Mouse (Mus musculus) MEL (cell line): ENCODE results near the gene Cpm. TPM values are rescaled to one million over a fixed set of nuclear protein-coding genes. Genes with fewer than 3 reads are reported as not detected.

Experiments
- DNase-seq: peaks from one replicate; pipeline ENCODE4 v3.0.0; 2011; ENCODE audit warnings: low read depth, low spot score
- H3K27ac ChIP-seq: 2 replicates; pipeline ENCODE4 v1.5.1; 2012; ENCODE audit warnings: low read depth, mild to moderate bottlenecking, control low read depth, low read length, moderate library complexity; ENCODE audit not compliant: control insufficient read depth
- H3K27me3 ChIP-seq, 2 experiments: fragments of 150-350 bp in 1 of 2; sonication (generic) in 1 of 2; 2 replicates each; pipeline ENCODE4 v1.6.1; 2012; ENCODE audit warnings: low read length in 2 of 2, mild to moderate bottlenecking in 2 of 2, improper control_type of control experiment in 1 of 2, moderate library complexity in 1 of 2; ENCODE audit not compliant: insufficient read depth in 2 of 2, control insufficient read depth in 1 of 2
- H3K36me3 ChIP-seq, 2 experiments: 2 replicates each; pipeline ENCODE4 v1.6.1; 2012 to 2014; ENCODE audit warnings: low read length in 2 of 2, improper control_type of control experiment in 1 of 2, inconsistent platforms in 1 of 2, mild to moderate bottlenecking in 1 of 2; ENCODE audit not compliant: insufficient read depth in 2 of 2, control insufficient read depth in 1 of 2
- H3K4me1 ChIP-seq, 2 experiments: fragments of 150-350 bp in 1 of 2; sonication (generic) in 1 of 2; 2 replicates each; pipeline ENCODE4 v1.6.1; 2012; ENCODE audit warnings: low read length in 2 of 2, improper control_type of control experiment in 1 of 2, mild to moderate bottlenecking in 1 of 2; ENCODE audit not compliant: insufficient read depth in 2 of 2, control insufficient read depth in 1 of 2
- H3K4me3 ChIP-seq, 2 experiments: fragments of 150-350 bp in 1 of 2; sonication (generic) in 1 of 2; 2 replicates each; pipeline ENCODE4 v1.5.1; 2012; ENCODE audit warnings: low read depth in 2 of 2, low read length in 2 of 2, mild to moderate bottlenecking in 2 of 2, moderate library complexity in 2 of 2, control low read depth in 1 of 2, improper control_type of control experiment in 1 of 2; ENCODE audit not compliant: control insufficient read depth in 1 of 2, insufficient read depth in 1 of 2
- H3K79me2 ChIP-seq: 2 replicates; pipeline ENCODE4 v1.6.1; 2012; ENCODE audit warnings: mild to moderate bottlenecking, low read length, moderate library complexity; ENCODE audit not compliant: control insufficient read depth, poor library complexity, insufficient read depth
- H3K9ac ChIP-seq: 2 replicates; pipeline ENCODE4 v1.6.1; 2012; ENCODE audit warnings: low read depth, mild to moderate bottlenecking, control low read depth, low read length, moderate library complexity; ENCODE audit not compliant: control insufficient read depth, poor library complexity, severe bottlenecking
- H3K9me3 ChIP-seq: fragments of 150-350 bp; sonication (generic); replicated peaks from 2 replicates; pipeline ENCODE4 v1.6.1; 2012; ENCODE audit warnings: mild to moderate bottlenecking, low read length, improper control_type of control experiment, moderate library complexity; ENCODE audit not compliant: insufficient read depth
- BHLHE40 ChIP-seq: IDR thresholded peaks from 2 replicates; pipeline ENCODE4 v1.6.1; 2012; ENCODE audit warnings: low read depth, mild to moderate bottlenecking, inconsistent platforms, low read length, improper control_type of control experiment, borderline replicate concordance
- CHD1 ChIP-seq: IDR thresholded peaks from 2 replicates; pipeline ENCODE4 v1.6.1; 2012; ENCODE audit warnings: low read depth, mild to moderate bottlenecking, inconsistent platforms, low read length, improper control_type of control experiment
- CHD2 ChIP-seq: IDR thresholded peaks from 2 replicates; pipeline ENCODE4 v1.6.1; 2011; ENCODE audit warnings: low read length, improper control_type of control experiment
- CTCF ChIP-seq, 3 experiments: IDR thresholded peaks in 2 of 3; conservative IDR thresholded peaks in 1 of 3; 2 replicates each; pipeline ENCODE4 v1.5.1; 2011 to 2012; ENCODE audit warnings: low read length in 3 of 3, low read depth in 2 of 3, mild to moderate bottlenecking in 2 of 3, improper control_type of control experiment in 1 of 3, inconsistent platforms in 1 of 3, mixed read lengths in 1 of 3, moderate library complexity in 1 of 3; ENCODE audit not compliant: control insufficient read depth in 1 of 3, insufficient read depth in 1 of 3, poor library complexity in 1 of 3, severe bottlenecking in 1 of 3
- ELF1 ChIP-seq: IDR thresholded peaks from 2 replicates; pipeline ENCODE4 v1.6.1; 2014; ENCODE audit warnings: low read depth, mild to moderate bottlenecking, inconsistent platforms, low read length, improper control_type of control experiment, moderate library complexity
- EP300 ChIP-seq, 2 experiments: IDR thresholded peaks; 2 replicates each; pipeline ENCODE4 v1.6.1; 2011; ENCODE audit warnings: improper control_type of control experiment in 2 of 2, low read length in 2 of 2, low read depth in 1 of 2, mild to moderate bottlenecking in 1 of 2
- GATA1 ChIP-seq: IDR thresholded peaks from 2 replicates; pipeline ENCODE4 v1.6.1; 2011; ENCODE audit warnings: low read depth, low read length, improper control_type of control experiment
- HCFC1 ChIP-seq: IDR thresholded peaks from 2 replicates; pipeline ENCODE4 v1.6.1; 2012; ENCODE audit warnings: low read depth, mild to moderate bottlenecking, inconsistent platforms, low read length, improper control_type of control experiment, moderate library complexity
- MAFK ChIP-seq: IDR thresholded peaks from 2 replicates; pipeline ENCODE4 v1.6.1; 2011; ENCODE audit warnings: low read depth, mild to moderate bottlenecking, low read length, improper control_type of control experiment, borderline replicate concordance
- MXI1 ChIP-seq: IDR thresholded peaks from 2 replicates; pipeline ENCODE4 v1.6.1; 2011; ENCODE audit warnings: mild to moderate bottlenecking, low read depth, low read length, improper control_type of control experiment
- MYB ChIP-seq: IDR thresholded peaks from 2 replicates; pipeline ENCODE4 v1.6.1; 2011; ENCODE audit warnings: mild to moderate bottlenecking, low read depth, low read length, improper control_type of control experiment
- MYC ChIP-seq: IDR thresholded peaks from 2 replicates; pipeline ENCODE4 v1.6.1; 2011; ENCODE audit warnings: low read depth, mild to moderate bottlenecking, low read length, improper control_type of control experiment, moderate library complexity
- NRF1 ChIP-seq: IDR thresholded peaks from 2 replicates; pipeline ENCODE4 v1.6.1; 2014; ENCODE audit warnings: low read depth, mild to moderate bottlenecking, inconsistent platforms, low read length, improper control_type of control experiment, moderate library complexity; ENCODE audit not compliant: poor library complexity, insufficient read depth, severe bottlenecking
- POLR2A ChIP-seq, 2 experiments: IDR thresholded peaks; 2 replicates each; pipeline ENCODE4 v1.6.1; 2011 to 2012; ENCODE audit warnings: low read length in 2 of 2, mild to moderate bottlenecking in 2 of 2, control low read depth in 1 of 2, improper control_type of control experiment in 1 of 2, low read depth in 1 of 2, moderate library complexity in 1 of 2; ENCODE audit not compliant: control insufficient read depth in 1 of 2, insufficient read depth in 1 of 2, poor library complexity in 1 of 2
- POLR2AphosphoS2 ChIP-seq: IDR thresholded peaks from 2 replicates; pipeline ENCODE4 v1.6.1; 2011; ENCODE audit warnings: low read length, improper control_type of control experiment
- POLR2AphosphoS5 ChIP-seq: IDR thresholded peaks from 2 replicates; pipeline ENCODE4 v1.6.1; 2012; ENCODE audit warnings: low read depth, borderline replicate concordance, mild to moderate bottlenecking, inconsistent platforms, low read length, moderate library complexity, mixed read lengths
- RAD21 ChIP-seq: IDR thresholded peaks from 2 replicates; pipeline ENCODE4 v1.6.1; 2011; ENCODE audit warnings: mild to moderate bottlenecking, low read depth, low read length, improper control_type of control experiment
- RCOR1 ChIP-seq: IDR thresholded peaks from 2 replicates; pipeline ENCODE4 v1.6.1; 2012; ENCODE audit warnings: low read depth, mild to moderate bottlenecking, inconsistent platforms, low read length, improper control_type of control experiment
- SMC3 ChIP-seq: IDR thresholded peaks from 2 replicates; pipeline ENCODE4 v1.6.1; 2011; ENCODE audit warnings: low read depth, low read length, improper control_type of control experiment
- TAL1 ChIP-seq: IDR thresholded peaks from 2 replicates; pipeline ENCODE4 v1.6.1; 2012; ENCODE audit warnings: mild to moderate bottlenecking, inconsistent platforms, low read length, moderate library complexity, mixed read lengths
- TCF12 ChIP-seq: IDR thresholded peaks from 2 replicates; pipeline ENCODE4 v1.6.1; 2014; ENCODE audit warnings: low read depth, mild to moderate bottlenecking, inconsistent platforms, low read length, improper control_type of control experiment, moderate library complexity
- UBTF ChIP-seq: IDR thresholded peaks from 2 replicates; pipeline ENCODE4 v1.6.1; 2012; ENCODE audit warnings: low read depth, mild to moderate bottlenecking, inconsistent platforms, low read length, improper control_type of control experiment, moderate library complexity, borderline replicate concordance; ENCODE audit not compliant: insufficient read depth
- USF1 ChIP-seq: IDR thresholded peaks from 2 replicates; pipeline ENCODE4 v1.6.1; 2014; ENCODE audit warnings: low read depth, mild to moderate bottlenecking, inconsistent platforms, low read length, improper control_type of control experiment, moderate library complexity
- USF2 ChIP-seq, 2 experiments: IDR thresholded peaks; 2 replicates each; pipeline ENCODE4 v1.6.1; 2011 to 2012; ENCODE audit warnings: improper control_type of control experiment in 2 of 2, low read length in 2 of 2, borderline replicate concordance in 1 of 2, inconsistent platforms in 1 of 2, low read depth in 1 of 2, mild to moderate bottlenecking in 1 of 2; ENCODE audit not compliant: insufficient read depth in 1 of 2
- ZC3H11A ChIP-seq: IDR thresholded peaks from 2 replicates; pipeline ENCODE4 v1.6.1; 2012; ENCODE audit warnings: low read depth, mild to moderate bottlenecking, inconsistent platforms, low read length, improper control_type of control experiment
- ZKSCAN1 ChIP-seq: IDR thresholded peaks from 2 replicates; pipeline ENCODE4 v1.6.1; 2012; ENCODE audit warnings: low read depth, mild to moderate bottlenecking, inconsistent platforms, low read length, improper control_type of control experiment, moderate library complexity
- ZMIZ1 ChIP-seq: IDR thresholded peaks from 2 replicates; pipeline ENCODE4 v1.6.1; 2012; ENCODE audit warnings: low read depth, mild to moderate bottlenecking, inconsistent platforms, low read length, improper control_type of control experiment, moderate library complexity
- polyA plus RNA-seq, 2 experiments: library from polyadenylated mRNA; stranded (reverse) in 1 of 2; unstranded in 1 of 2; fragments of >175 nt in 1 of 2; fragments of >200 nt in 1 of 2; gene quantifications; 2 replicates each; pipeline versions ENCODE4 v1.2.1 to v1.2.4; 2012; ENCODE audit warnings: low replicate concordance in 2 of 2, low read depth in 1 of 2; ENCODE audit not compliant: insufficient read length in 2 of 2, insufficient read depth in 1 of 2, missing spikeins in 1 of 2
- total RNA-seq: library from RNA; depleted of rRNA; stranded (reverse); fragments of 300-350 nt; gene quantifications from 2 replicates; pipeline ENCODE4 v1.2.3, GENCODE M21; 2012

The Cpm gene
- total and polyA plus RNA-seq, 3 experiments = 0.04 to 0.40 TPM; not detected in 1

DNA sequence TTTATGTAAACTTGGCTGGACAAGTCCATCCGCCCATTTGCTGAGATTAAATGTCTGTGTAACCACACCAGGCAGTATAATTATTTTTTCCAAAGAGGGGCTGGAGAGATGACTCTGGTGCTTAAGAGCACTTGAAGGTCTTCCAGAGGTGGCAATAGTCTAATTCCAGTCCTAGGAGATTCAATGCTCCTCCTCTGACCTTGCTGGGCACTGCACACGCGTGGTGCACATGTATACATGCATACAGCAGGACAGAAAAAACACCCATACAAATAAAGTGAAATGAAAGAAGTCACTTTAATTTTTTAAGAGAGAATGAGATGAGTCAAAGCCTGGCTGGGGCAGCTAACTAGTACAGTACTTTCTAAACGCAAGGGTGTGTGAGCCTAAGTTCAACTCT is 70.6 kb downstream of the Cpm start:
- H3K36me3 ChIP-seq = peaks cover 0 to 49% of the 10 kb centered on the region in 2 experiments; a peak in 2 of 4 replicates
- H3K9ac ChIP-seq = no peak overlapping the region
- H3K79me2 ChIP-seq = 0 out of 2 replicates have a peak, but pooled peaks cover 1% of the 10 kb centered on the region
- no peak overlapping the region for H3K27ac ChIP-seq
- DNase-seq = no peak
- TF ChIP-seq MYC = no peak
- TF ChIP-seq ELF1 = no peak
- no peak for TF ChIP-seq HCFC1
- no peak for TF ChIP-seq RCOR1
- TF ChIP-seq USF2 (IDR thresholded peaks at IDR 0.05; ENCODE audit: borderline replicate concordance in 1 of 2, insufficient read depth in 1 of 2, low read depth in 1 of 2, low read length in 2 of 2) = no peak
- TF ChIP-seq GATA1 = no peak
- TF ChIP-seq CHD1 = no peak
- no peak for TF ChIP-seq USF1
- TF ChIP-seq ZC3H11A = no peak
- no peak for TF ChIP-seq CTCF (IDR thresholded peaks at IDR 0.05 in 2 of 3, conservative IDR thresholded peaks at IDR 0.05 in 1 of 3; ENCODE audit: control insufficient read depth in 1 of 3, insufficient read depth in 1 of 3, low read depth in 2 of 3, low read length in 3 of 3, poor library complexity in 1 of 3, severe bottlenecking in 1 of 3)
- no peak for TF ChIP-seq SMC3
- no peak for TF ChIP-seq CHD2
- TF ChIP-seq MXI1 = no peak
- no peak for TF ChIP-seq POLR2AphosphoS2
- no peak for TF ChIP-seq MAFK
- TF ChIP-seq MYB = no peak
- no peak for TF ChIP-seq ZKSCAN1
- no peak for TF ChIP-seq RAD21
- TF ChIP-seq EP300 (IDR thresholded peaks at IDR 0.05; ENCODE audit: low read depth in 1 of 2, low read length in 2 of 2) = no peak
- TF ChIP-seq TCF12 = no peak
- TF ChIP-seq, all 39 proteins: peak for 0
- no peaks in the 10 kb centered on the region for H3K4me1 ChIP-seq
- no peaks in the 10 kb centered on the region for H3K9me3 ChIP-seq
- H3K27me3 ChIP-seq = no peaks in the 10 kb centered on the region
- H3K4me3 ChIP-seq = no peak overlapping the region

DNA sequence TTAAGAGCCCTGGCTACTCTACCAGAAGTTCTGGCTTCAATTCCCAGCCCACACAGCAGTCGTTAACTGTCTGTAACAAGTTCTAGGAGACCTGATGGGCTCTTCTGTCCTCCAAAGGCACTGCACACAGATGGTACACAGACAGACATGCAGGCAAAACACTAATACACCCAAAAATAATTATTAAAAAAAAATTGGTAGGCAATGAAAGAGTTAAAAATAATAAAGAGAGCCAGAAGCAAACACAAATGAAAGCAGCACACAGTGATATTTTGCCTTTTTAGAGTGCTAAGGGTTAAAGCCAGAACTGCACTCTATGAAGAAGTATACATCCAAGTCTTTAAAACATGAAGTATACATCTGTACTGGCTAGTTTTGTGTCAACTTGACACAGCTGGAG is 71.2 kb downstream of the Cpm start:
- TF ChIP-seq EP300 (IDR thresholded peaks at IDR 0.05; ENCODE audit: low read depth in 1 of 2, low read length in 2 of 2) = no peak
- no peak for TF ChIP-seq ELF1
- TF ChIP-seq POLR2AphosphoS5 = no peak
- TF ChIP-seq POLR2AphosphoS2 = no peak
- TF ChIP-seq UBTF = no peak
- no peak for TF ChIP-seq NRF1
- TF ChIP-seq TCF12 = no peak
- no peak for TF ChIP-seq USF1
- TF ChIP-seq ZC3H11A = no peak
- TF ChIP-seq POLR2A (IDR thresholded peaks at IDR 0.05; ENCODE audit: control insufficient read depth in 1 of 2, insufficient read depth in 1 of 2, low read depth in 1 of 2, low read length in 2 of 2, poor library complexity in 1 of 2) = no peak
- no peak for TF ChIP-seq MXI1
- no peak for TF ChIP-seq RAD21
- no peak for TF ChIP-seq SMC3
- no peak for TF ChIP-seq ZMIZ1
- no peak for TF ChIP-seq HCFC1
- TF ChIP-seq TAL1 = no peak
- no peak for TF ChIP-seq BHLHE40
- Histone ChIP-seq H3K36me3 (peaks cover 0 to 52% of the 10 kb centered on the region in 2 experiments; a peak in 2 of 4 replicates), H3K4me3 (no peak overlapping the region), H3K4me1 (no peaks in the 10 kb centered on the region), H3K27me3 (no peaks in the 10 kb centered on the region), H3K79me2 (peaks cover 2% of the 10 kb centered on the region; the same call in 1 of the 2 replicates), H3K9ac (no peak overlapping the region), H3K9me3 (no peaks in the 10 kb centered on the region), H3K27ac (no peak overlapping the region)
- no peak for DNase-seq
